Mouse (Mus musculus) spleen, adult 2 months (tissue): ENCODE measurements around the gene Babam2.

Experiments
- CTCF ChIP-seq: fragments of 200-500 bp; IDR thresholded peaks from 2 replicates; pipeline ENCODE4 v1.5.1; 2011; ENCODE audit warnings: mild to moderate bottlenecking, inconsistent platforms; ENCODE audit not compliant: insufficient read depth, insufficient read length, insufficient replicate concordance; ENCODE audit errors: extremely low read depth
- POLR2A ChIP-seq: fragments of 200-500 bp; IDR thresholded peaks from 2 replicates; pipeline ENCODE4 v1.6.1; 2011; ENCODE audit warnings: low read depth, low read length, inconsistent platforms

- TF ChIP-seq CTCF, result no peak
- TF ChIP-seq POLR2A, result no peak
These were observed 210.5 kb downstream of the Babam2 start for GRCm38 (mm10) chr5:31907959-31908358.
